Mouse (Mus musculus) CH12.LX (cell line): Measurements from ENCODE around the gene Myom1. TPM values are rescaled to one million over a fixed set of nuclear protein-coding genes. Genes with fewer than 3 reads are reported as not detected.

Source experiments
- DNase-seq: peaks from one replicate; pipeline ENCODE4 v3.0.0-alpha.2; 2013; ENCODE audit errors: extremely low read depth
- H3K27ac ChIP-seq: 2 replicates; pipeline ENCODE4 v1.5.1; 2012; ENCODE audit warnings: low read depth, mild to moderate bottlenecking, control low read depth, moderate library complexity; ENCODE audit not compliant: insufficient read depth
- H3K27me3 ChIP-seq: replicated peaks from 2 replicates; pipeline ENCODE3; 2012; ENCODE audit warnings: inconsistent platforms
- H3K36me3 ChIP-seq, 2 experiments: replicated peaks in 1 of 2; 2 replicates each; pipeline versions ENCODE3 to v1.6.1; 2012; ENCODE audit warnings: inconsistent platforms in 1 of 2, low read length in 1 of 2, mild to moderate bottlenecking in 1 of 2, mixed read lengths in 1 of 2, moderate library complexity in 1 of 2; ENCODE audit not compliant: control insufficient read depth in 1 of 2, insufficient read depth in 1 of 2
- H3K4me1 ChIP-seq, 2 experiments: 2 replicates each; pipeline ENCODE4 v1.6.1; 2012; ENCODE audit warnings: inconsistent platforms in 1 of 2, moderate library complexity in 1 of 2; ENCODE audit not compliant: insufficient read depth in 2 of 2, control insufficient read depth in 1 of 2
- H3K4me2 ChIP-seq: 2 replicates; pipeline ENCODE4 v1.6.1; 2012; ENCODE audit warnings: low read depth, mild to moderate bottlenecking, control low read depth; ENCODE audit not compliant: poor library complexity, insufficient read depth, severe bottlenecking
- H3K4me3 ChIP-seq, 3 experiments: fragments of 150-350 bp in 1 of 3; sonication (generic) in 1 of 3; replicated peaks in 1 of 3; 2 replicates each; pipeline versions ENCODE3 to v1.5.1; 2011 to 2012; ENCODE audit warnings: low read depth in 2 of 3, low read length in 2 of 3, mild to moderate bottlenecking in 2 of 3, moderate library complexity in 2 of 3, control low read depth in 1 of 3, improper control_type of control experiment in 1 of 3, inconsistent platforms in 1 of 3, mixed read lengths in 1 of 3; ENCODE audit not compliant: poor library complexity in 1 of 3
- H3K79me2 ChIP-seq: replicated peaks from 2 replicates; pipeline ENCODE4 v1.6.1; 2012; ENCODE audit warnings: mild to moderate bottlenecking, moderate library complexity; ENCODE audit not compliant: control insufficient read depth, poor library complexity, insufficient read depth, severe bottlenecking; ENCODE audit errors: extremely low read depth
- H3K9ac ChIP-seq: 2 replicates; pipeline ENCODE4 v1.6.1; 2012; ENCODE audit warnings: low read depth, mild to moderate bottlenecking, control low read depth, moderate library complexity; ENCODE audit not compliant: insufficient read depth
- H3K9me3 ChIP-seq: replicated peaks from 2 replicates; pipeline ENCODE3; 2012; ENCODE audit warnings: low read length, inconsistent platforms, mixed read lengths
- CHD1 ChIP-seq: IDR thresholded peaks from 2 replicates; pipeline ENCODE4 v1.6.1; 2012; ENCODE audit warnings: low read depth, low read length, improper control_type of control experiment, inconsistent platforms
- CTCF ChIP-seq, 2 experiments: IDR thresholded peaks in 1 of 2; conservative IDR thresholded peaks in 1 of 2; 2 replicates each; pipeline ENCODE4 v1.5.1; 2011 to 2012; ENCODE audit warnings: low read depth in 2 of 2, low read length in 2 of 2, improper control_type of control experiment in 1 of 2, inconsistent platforms in 1 of 2, mild to moderate bottlenecking in 1 of 2, moderate library complexity in 1 of 2
- E2F4 ChIP-seq: IDR thresholded peaks from 2 replicates; pipeline ENCODE4 v1.6.1; 2011; ENCODE audit warnings: low read depth, low read length, improper control_type of control experiment; ENCODE audit not compliant: insufficient replicate concordance
- EP300 ChIP-seq: IDR thresholded peaks from 2 replicates; pipeline ENCODE4 v1.6.1; 2011; ENCODE audit warnings: low read length, improper control_type of control experiment
- ETS1 ChIP-seq: conservative IDR thresholded peaks from 2 replicates; pipeline ENCODE4 v1.6.1; 2012; ENCODE audit warnings: low read depth, mild to moderate bottlenecking, inconsistent platforms, low read length, improper control_type of control experiment, moderate library complexity
- GABPA ChIP-seq: IDR thresholded peaks from 2 replicates; pipeline ENCODE4 v1.6.1; 2012; ENCODE audit warnings: low read depth, low read length, improper control_type of control experiment, inconsistent platforms; ENCODE audit not compliant: insufficient replicate concordance
- HCFC1 ChIP-seq: IDR thresholded peaks from 2 replicates; pipeline ENCODE4 v1.6.1; 2012; ENCODE audit warnings: low read depth, mild to moderate bottlenecking, inconsistent platforms, low read length, improper control_type of control experiment
- IRF4 ChIP-seq: IDR thresholded peaks from 2 replicates; pipeline ENCODE4 v1.6.1; 2014; ENCODE audit warnings: low read depth, mild to moderate bottlenecking, inconsistent platforms, low read length, improper control_type of control experiment
- JUN ChIP-seq: IDR thresholded peaks from 2 replicates; pipeline ENCODE4 v1.6.1; 2011; ENCODE audit warnings: low read depth, mild to moderate bottlenecking, low read length, improper control_type of control experiment, moderate library complexity; ENCODE audit not compliant: insufficient read depth
- NELFE ChIP-seq: IDR thresholded peaks from 2 replicates; pipeline ENCODE4 v1.6.1; 2011; ENCODE audit warnings: low read depth, low read length, improper control_type of control experiment
- POLR2AphosphoS2 ChIP-seq: IDR thresholded peaks from 2 replicates; pipeline ENCODE4 v1.6.1; 2011; ENCODE audit warnings: low read depth, low read length, improper control_type of control experiment
- SMC3 ChIP-seq: IDR thresholded peaks from 2 replicates; pipeline ENCODE4 v1.6.1; 2011; ENCODE audit warnings: low read depth, low read length, improper control_type of control experiment
- TCF12 ChIP-seq: IDR thresholded peaks from 2 replicates; pipeline ENCODE4 v1.6.1; 2014; ENCODE audit warnings: low read depth, mild to moderate bottlenecking, inconsistent platforms, low read length, improper control_type of control experiment
- UBTF ChIP-seq: IDR thresholded peaks from 2 replicates; pipeline ENCODE4 v1.6.1; 2012; ENCODE audit warnings: low read depth, mild to moderate bottlenecking, inconsistent platforms, low read length, improper control_type of control experiment, moderate library complexity
- ZC3H11A ChIP-seq: IDR thresholded peaks from 2 replicates; pipeline ENCODE4 v1.6.1; 2012; ENCODE audit warnings: low read depth, mild to moderate bottlenecking, inconsistent platforms, low read length, improper control_type of control experiment
- ZKSCAN1 ChIP-seq: IDR thresholded peaks from 2 replicates; pipeline ENCODE4 v1.6.1; 2012; ENCODE audit warnings: low read depth, inconsistent platforms, low read length, improper control_type of control experiment, borderline replicate concordance
- ZMIZ1 ChIP-seq: IDR thresholded peaks from 2 replicates; pipeline ENCODE4 v1.6.1; 2012; ENCODE audit warnings: low read depth, mild to moderate bottlenecking, inconsistent platforms, low read length, improper control_type of control experiment
- ZNF384 ChIP-seq: IDR thresholded peaks from 2 replicates; pipeline ENCODE4 v1.6.1; 2012; ENCODE audit warnings: low read depth, low read length, improper control_type of control experiment, inconsistent platforms
- dilution Hi-C: fragments of 300-500 bp; cut with MboI; formaldehyde crosslinking; loops from 2 replicates; pipeline ENCODE4 v1.14.3; 2020; ENCODE audit warnings: low sequenced_read_pairs; ENCODE audit not compliant: extremely low pct_unique_long_range_greater_than_20kb, extremely low pct_ligation_motif_present
- in situ Hi-C: fragments of 300-500 bp; cut with MboI; formaldehyde crosslinking; loops from 3 replicates; pipeline ENCODE4 v1.14.3; 2019; ENCODE audit warnings: low sequenced_read_pairs, low pct_ligation_motif_present, low pct_unique_long_range_greater_than_20kb, mixed read lengths
- polyA plus RNA-seq: library from polyadenylated mRNA; unstranded; fragments of >175 nt; gene quantifications from 2 replicates; pipeline ENCODE4 v1.2.1, GENCODE M21; 2012; ENCODE audit warnings: low read depth; ENCODE audit not compliant: insufficient read length
- total RNA-seq, 2 experiments: library from RNA; depleted of rRNA; stranded (reverse); fragments of 300-350 nt in 1 of 2; fragments of >200 nt in 1 of 2; gene quantifications; 2 replicates each; pipeline ENCODE4 v1.2.3; 2012 to 2014

Gene Myom1
- total and polyA plus RNA-seq, 3 experiments: 0.26 to 0.93 (median 0.55) TPM

- no peaks in the 10 kb centered on the region for H3K27me3 ChIP-seq
- H3K36me3 ChIP-seq: no peaks in the 10 kb centered on the region
- H3K4me2 ChIP-seq: no peak overlapping the region
- peaks cover 7 to 18% of the 10 kb centered on the region in 2 experiments for H3K4me1 ChIP-seq
- no peak overlapping the region for H3K4me3 ChIP-seq
- H3K27ac ChIP-seq: no peak overlapping the region
- in situ Hi-C loops: no loop called here
- no peak for DNase-seq
- no peak overlapping the region for H3K9ac ChIP-seq
- no peak for TF ChIP-seq CHD1
- TF ChIP-seq NELFE: no peak
- no peak for TF ChIP-seq ZKSCAN1
- TF ChIP-seq GABPA: no peak
- no peaks in the 10 kb centered on the region for H3K9me3 ChIP-seq
- H3K79me2 ChIP-seq: no peaks in the 10 kb centered on the region
- dilution Hi-C loops: no loop called here
These were observed 165.9 kb downstream of the Myom1 start for GRCm38 (mm10) chr17:71168205-71168815.

DNA sequence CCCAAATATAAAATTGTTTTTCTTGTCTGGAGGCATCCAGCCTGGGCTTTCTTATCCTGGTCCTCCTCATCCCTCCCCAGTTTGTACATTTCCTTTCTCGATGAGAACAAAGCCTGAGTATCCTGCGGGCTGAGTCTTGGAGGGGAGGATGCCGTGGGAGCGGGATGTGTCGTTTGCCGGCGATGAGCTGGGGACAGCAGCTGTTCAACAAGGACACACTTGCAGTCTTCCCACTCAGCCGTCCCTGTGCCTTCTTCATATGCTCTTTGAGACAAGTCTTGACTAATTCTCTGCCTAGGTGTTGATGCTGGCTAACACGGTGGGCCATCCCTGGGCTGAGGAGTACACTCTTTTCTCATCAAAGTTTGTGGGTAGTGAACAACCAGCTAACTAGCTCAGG, 166.4 kb downstream of the Myom1 start:
- H3K4me1 ChIP-seq: peaks cover 7 to 18% of the 10 kb centered on the region in 2 experiments
- DNase-seq: no peak
- H3K4me3 ChIP-seq: no peak overlapping the region
- H3K4me2 ChIP-seq: no peak overlapping the region
- no peak overlapping the region for H3K9ac ChIP-seq
- H3K27me3 ChIP-seq: no peaks in the 10 kb centered on the region
- in situ Hi-C loops: no loop called here
- H3K9me3 ChIP-seq: no peaks in the 10 kb centered on the region
- dilution Hi-C loops: no loop called here
- H3K79me2 ChIP-seq: no peaks in the 10 kb centered on the region
- H3K36me3 ChIP-seq: no peaks in the 10 kb centered on the region
- H3K27ac ChIP-seq: no peak overlapping the region
- no peak for TF ChIP-seq POLR2AphosphoS2
- TF ChIP-seq ZC3H11A: no peak
- TF ChIP-seq ZNF384: no peak

- TF ChIP-seq ZMIZ1 (no peak), ZC3H11A (no peak), ETS1 (no peak), NELFE (no peak), CHD1 (no peak), TCF12 (no peak), JUN (no peak), E2F4 (no peak), HCFC1 (no peak), SMC3 (no peak), CTCF (conservative IDR thresholded peaks at IDR 0.05 in 1 of 2, IDR thresholded peaks at IDR 0.05 in 1 of 2; ENCODE audit: low read depth in 2 of 2, low read length in 2 of 2) (no peak), UBTF (no peak), EP300 (no peak), IRF4 (no peak)
- H3K36me3 ChIP-seq: no peaks in the 10 kb centered on the region
- no peak overlapping the region for H3K4me2 ChIP-seq
- H3K9ac ChIP-seq: no peak overlapping the region
- peaks cover 7 to 15% of the 10 kb centered on the region in 2 experiments for H3K4me1 ChIP-seq
- in situ Hi-C loops: no loop called here
- no peak for DNase-seq
- dilution Hi-C loops: no loop called here
- H3K27ac ChIP-seq: no peak overlapping the region
- H3K79me2 ChIP-seq: no peaks in the 10 kb centered on the region
- H3K27me3 ChIP-seq: no peaks in the 10 kb centered on the region
- H3K9me3 ChIP-seq: no peaks in the 10 kb centered on the region
- no peak overlapping the region for H3K4me3 ChIP-seq
These were observed 167.2 kb downstream of the Myom1 start for GRCm38 (mm10) chr17:71169639-71170038.
